Mouse (Mus musculus) gastrocnemius, postnatal 25 days (tissue): ENCODE measurements around the gene Atg7. TPM values are rescaled to one million over a fixed set of nuclear protein-coding genes. Genes with fewer than 3 reads are reported as not detected.
"Not testable (repeated sequence)": the region's sequence is repeated elsewhere in the genome, so short reads cannot be mapped to it uniquely, and the experiment has no call there.

Source experiments
- DNase-seq: peaks from one replicate; pipeline ENCODE4 v3.0.0; 2022
- total RNA-seq, 2 experiments: library from RNA; stranded (reverse); gene quantifications; 1 replicate in 1 of 2; 2 replicates in 1 of 2; pipeline ENCODE4 v1.2.3; 2021

The Atg7 gene
- total RNA-seq, 2 experiments from 2014 or later: 5.6 to 6.5 TPM

DNA sequence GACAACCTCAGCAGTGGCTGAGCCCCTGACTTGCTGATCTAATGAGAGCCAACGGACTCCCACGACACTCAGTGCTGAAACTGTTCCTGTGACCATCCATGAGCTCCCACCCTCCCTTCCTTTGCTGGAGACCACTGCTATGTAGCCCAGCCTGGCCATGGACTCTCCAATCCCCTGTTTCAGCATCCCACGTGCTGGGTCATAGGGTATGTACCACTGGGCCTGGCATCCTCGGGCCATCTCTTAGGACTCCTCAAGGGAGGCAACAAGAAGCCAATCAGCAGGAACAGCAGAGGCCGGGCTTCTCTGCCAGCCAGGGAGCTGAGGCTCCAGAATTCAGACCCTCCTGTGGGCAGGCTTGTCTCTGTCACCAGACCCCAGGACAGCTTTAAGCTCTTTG lies 239.3 kb downstream of the Atg7 start:
- no peak for DNase-seq

DNA sequence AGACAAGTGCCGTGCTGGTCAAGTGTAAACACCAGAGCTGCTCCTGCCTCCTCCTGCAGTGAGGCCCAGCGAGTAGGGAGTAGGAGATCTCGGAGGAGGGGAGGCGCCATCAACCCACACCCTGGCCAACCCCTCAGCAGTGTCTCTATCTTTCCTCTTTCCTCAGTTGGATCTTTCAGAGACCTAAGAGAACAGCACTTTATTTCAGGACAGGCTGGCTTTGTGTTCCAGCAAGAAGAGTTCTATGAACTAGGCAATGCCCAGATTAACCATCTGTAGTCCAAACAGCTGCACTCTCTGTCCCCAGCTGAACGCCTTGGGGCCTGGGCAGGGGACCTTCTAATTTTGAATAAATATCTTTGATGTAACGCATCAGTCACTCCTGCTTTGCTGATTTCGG lies 239.8 kb downstream of the Atg7 start:
- DNase-seq: no peak

DNA sequence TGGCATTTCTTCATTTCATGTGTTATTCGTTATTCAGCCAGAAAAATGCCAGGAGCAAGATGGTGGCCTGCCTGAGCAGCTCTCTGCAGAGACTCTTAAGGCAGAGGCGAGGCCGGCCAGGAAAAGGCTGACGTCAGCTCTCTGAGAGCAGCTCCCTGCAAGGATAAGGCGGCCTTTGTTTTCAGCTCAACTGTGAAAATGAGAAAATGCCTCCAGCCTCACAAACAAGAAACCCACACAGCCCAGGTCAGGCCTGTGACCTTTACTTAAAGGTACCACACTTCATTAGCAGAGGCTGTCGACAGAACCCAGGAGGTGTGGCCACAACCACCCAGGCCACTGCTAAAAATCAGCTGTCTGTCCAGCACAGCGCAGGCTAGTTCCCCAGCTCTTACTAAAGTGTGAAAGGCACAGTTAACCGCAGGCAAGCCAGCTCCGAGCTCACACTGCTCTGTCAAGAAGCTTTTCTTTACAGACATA lies 240.4 kb downstream of the Atg7 start:
- DNase-seq: peak; percentile 57

DNA sequence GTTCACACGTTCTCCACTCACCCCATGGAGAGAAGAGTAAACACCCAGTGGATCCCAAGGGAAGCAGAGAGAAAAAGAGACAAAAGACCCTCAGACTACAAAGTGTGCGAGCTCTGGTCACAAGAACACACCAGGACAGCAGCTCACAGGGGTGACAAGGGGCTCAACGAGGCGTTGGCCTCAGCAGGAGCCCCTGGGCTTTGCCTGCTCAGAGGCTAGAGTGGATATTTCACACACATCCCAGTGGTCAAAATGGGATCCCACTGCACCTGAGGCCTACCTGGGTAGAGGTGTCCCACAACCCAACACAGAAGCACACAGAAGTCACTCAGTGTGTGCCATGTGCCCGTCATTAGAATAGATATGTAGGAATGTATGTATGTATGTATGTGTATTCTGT lies 242.2 kb downstream of the Atg7 start:
- DNase-seq: no peak

DNA sequence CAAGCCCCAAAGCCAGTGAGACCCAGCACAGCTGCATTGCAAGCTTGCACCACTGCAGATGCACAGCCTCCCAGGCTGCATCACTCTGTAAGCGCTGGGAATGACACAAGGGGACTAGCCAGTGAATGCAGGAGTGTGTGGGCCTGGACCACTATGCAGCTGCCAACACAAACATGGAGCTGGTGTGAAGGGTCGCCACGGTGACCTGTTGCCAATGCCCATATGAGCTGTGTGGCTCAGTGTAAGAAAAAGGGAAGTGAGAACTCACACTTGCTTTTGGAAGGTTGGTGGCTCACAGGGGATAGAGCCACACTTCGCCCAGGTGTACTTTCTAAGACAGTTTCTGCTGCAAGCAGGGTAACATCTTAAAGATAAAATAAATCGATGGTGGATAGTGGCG lies 243.1 kb downstream of the Atg7 start:
- DNase-seq: no peak

DNA sequence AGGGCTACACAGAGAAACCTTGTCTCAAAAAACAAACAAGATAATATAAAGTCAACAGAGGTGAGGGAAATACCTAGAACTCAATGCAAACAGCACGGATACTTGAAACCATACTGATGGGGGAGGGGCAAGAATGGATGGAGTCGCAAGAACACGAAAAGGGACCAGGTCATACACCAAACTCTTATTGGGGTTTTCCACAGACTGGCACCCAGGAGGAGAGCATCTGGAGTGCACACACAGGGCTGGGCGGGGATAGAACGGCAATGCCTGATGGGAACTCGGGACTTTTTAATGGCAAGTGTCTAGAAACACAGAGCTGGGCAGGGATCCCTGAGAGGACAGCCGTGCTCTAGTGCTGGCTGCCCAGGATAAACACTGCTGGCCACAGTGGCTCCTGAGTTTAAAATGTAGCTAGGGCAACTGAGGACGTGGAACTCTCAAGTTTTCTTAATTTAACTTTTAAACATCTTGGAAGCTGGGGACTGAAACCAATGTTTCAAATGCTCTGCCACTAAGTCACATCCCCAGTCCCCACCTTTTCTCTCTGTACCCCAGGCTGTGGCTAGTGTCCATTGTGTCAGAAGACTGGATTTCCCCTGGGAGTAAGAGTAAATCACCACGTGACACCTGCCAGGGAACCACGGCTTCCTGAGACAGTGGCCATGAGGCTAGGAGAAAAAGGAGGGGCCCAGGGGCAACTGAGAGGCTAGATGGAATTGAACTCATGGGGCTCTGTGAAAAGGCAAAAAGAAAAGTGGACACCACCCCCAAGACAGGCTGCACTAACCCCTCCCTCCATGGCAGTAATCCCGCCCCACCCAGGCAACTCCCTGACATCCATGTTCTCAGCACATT lies 243.8 kb downstream of the Atg7 start:
- DNase-seq: no peak

- DNase-seq: peak; percentile 84
These were observed 246.0 kb downstream of the Atg7 start for GRCm38 (mm10) chr6:114888922-114889321.

DNA sequence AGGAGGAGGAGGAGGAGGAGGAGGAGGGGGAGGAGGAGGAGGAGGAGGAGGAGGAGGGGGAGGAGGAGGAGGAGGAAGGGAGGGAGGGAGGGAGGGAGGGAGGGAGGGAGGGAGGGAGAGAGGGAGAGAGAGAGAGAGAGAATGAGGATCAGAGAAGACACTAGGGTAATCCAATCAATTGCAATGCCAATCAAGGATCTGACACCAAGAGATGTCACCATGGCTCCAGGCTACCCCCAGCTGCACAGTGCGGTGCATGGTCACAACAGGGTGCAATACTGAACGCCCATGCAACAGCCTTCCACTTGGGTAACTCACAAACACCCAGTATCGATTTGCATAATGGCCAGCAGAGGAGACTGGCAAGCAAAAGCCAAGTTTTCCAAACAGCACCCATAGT lies 247.1 kb downstream of the Atg7 start:
- DNase-seq: not testable (repeated sequence)

GRCm38 (mm10) chr6:114890411-114891115 lies 247.7 kb downstream of the Atg7 start:
- DNase-seq: peak; percentile 79

DNA sequence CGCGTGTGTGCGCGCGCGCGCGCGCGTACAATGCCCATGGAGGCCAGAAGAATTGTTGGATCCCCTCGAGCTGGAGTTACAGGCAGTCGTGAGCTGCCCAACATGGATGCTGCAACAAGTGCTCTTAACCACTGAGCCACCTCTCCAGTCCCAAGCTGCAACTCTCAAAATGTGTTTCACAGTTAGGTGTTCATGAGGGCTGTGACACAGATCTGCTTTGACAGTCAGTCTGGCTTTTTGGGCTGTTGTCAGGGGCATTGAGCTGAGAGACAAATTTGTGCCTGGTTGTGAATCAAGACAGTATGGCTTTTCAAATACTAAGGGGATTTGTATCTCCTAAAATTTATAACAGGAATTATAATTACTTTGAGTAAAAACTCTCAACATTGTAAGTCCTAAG lies 248.4 kb downstream of the Atg7 start:
- DNase-seq: no peak

DNA sequence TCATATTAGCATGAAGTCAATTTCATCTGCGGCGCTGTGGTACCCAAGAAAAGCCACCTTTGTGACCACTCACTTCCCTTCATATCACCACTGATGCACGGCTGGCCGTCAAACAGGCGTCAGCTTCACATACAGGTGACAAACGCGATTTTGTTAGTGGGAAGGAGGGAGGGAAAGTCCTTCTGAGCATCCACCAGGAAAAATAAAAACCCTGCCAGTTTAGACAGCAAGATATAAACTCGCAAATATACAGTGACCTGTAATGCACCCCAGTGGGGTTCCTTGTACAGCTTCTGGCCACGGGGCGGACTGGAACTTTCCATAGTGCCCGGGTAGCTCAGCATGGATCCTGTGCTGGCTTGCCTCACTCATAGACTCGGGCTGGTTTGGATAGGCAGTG lies 248.9 kb downstream of the Atg7 start:
- DNase-seq: no peak

DNA sequence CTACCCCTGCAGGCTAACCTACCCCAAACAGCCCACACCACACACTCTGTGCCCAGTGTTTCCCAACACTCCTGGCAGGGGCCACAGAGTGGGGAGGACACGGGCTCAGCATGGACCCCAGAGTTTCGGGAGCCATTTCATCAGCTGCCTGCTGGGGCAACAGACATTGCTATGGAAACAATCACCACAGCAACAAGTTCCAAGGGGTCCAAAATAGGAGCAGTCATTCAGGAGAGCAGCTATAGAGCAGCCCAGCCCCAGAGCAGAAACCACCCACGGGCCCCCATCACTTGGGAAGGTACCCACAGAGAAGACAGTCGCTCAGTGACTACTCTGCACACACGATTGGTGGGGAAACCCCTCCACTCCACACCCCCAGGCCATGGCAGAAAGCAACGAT lies 249.5 kb downstream of the Atg7 start:
- peak; percentile 40 for DNase-seq

- DNase-seq: peak; percentile 82
These were observed 250.7 kb downstream of the Atg7 start for GRCm38 (mm10) chr6:114893427-114894209.

- DNase-seq: no peak
These were observed 251.7 kb downstream of the Atg7 start for GRCm38 (mm10) chr6:114894548-114895106.

DNA sequence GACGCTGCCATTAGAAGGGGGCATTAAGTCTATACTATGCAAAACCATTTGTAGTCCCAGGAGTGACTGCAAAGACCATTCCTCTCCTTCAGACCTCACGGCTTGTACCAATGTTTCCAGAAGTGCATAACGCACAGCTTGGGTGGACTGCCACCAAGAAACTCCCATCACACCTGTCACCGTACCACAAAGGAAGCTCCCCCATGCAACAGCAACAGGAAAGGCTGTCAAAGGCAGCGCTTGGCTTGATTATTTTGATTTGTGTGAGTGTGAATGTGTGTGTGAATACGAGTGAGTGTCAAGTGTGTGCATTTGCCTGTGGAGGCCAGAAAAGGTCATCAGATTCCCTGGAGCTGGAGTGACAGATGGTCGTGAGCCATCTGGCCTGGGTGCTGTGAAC lies 252.3 kb downstream of the Atg7 start:
- DNase-seq: no peak

GRCm38 (mm10) chr6:114896281-114896680 lies 253.4 kb downstream of the Atg7 start:
- no peak for DNase-seq

- DNase-seq: no peak
These were observed 256.1 kb downstream of the Atg7 start for GRCm38 (mm10) chr6:114898949-114899348.

DNA sequence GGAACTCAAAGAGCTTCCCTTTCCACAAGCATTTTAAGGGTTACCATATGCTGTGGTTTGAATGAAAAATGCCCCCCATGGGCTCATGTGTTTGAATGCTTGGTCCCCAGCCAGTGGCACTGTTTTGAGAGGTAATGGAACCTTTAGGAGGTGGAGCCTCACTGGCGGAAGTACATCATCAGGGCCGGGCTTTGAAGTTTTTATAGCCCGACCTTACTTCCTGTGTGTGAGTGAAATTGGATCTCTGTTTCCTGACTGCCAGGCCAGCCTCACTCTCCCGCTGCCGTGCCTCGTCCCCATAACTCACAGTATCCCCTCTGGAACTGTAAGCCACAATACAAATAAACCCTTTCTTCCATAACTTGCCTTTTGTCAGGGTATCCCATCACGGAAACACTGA lies 256.8 kb downstream of the Atg7 start:
- DNase-seq: no peak

- DNase-seq: no peak
These were observed 257.3 kb downstream of the Atg7 start for GRCm38 (mm10) chr6:114900194-114900593.

DNA sequence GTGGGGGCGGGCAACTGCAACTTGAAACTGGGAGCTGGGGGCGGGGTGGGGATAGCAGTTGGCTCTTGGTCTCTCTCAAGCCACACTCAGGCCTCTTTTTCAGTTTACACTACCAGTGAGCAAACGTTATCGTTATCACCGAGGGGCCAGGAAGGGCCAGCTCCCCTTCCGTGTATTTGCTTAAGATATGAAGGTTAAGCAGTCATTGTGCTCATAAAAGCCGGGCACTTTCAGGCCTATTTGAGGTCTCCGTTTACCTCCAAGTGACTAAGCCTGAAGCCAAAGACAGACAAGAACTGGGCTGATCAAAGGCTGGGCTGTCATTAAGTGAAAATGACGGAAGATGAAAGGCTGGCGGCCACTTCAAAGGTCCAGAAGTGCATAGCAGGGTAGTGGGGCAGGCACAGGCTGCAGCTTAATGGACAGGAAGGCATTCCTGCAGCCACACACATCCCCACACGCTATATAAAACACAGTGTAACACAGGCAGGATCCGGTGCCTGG lies 258.5 kb downstream of the Atg7 start:
- no peak for DNase-seq

DNA sequence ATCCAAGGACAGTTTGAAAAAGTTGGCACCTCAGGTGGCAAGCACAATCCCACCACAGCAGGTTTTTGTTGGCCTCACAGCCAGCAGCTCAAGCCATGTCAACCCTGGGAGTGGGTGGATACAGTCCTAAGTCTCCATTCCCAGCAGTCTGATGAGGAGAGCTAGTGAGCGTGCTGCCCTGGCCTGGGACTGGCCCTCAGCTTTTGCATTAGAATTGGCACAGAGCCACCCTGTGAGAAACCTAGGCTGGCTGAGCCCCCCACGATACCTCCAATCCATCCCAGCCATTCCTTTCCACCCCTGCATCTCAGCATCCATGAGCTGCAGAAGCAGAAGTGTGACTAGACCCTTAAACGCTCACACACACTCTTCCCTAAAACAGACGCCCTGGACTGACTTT lies 259.0 kb downstream of the Atg7 start:
- no peak for DNase-seq

DNA sequence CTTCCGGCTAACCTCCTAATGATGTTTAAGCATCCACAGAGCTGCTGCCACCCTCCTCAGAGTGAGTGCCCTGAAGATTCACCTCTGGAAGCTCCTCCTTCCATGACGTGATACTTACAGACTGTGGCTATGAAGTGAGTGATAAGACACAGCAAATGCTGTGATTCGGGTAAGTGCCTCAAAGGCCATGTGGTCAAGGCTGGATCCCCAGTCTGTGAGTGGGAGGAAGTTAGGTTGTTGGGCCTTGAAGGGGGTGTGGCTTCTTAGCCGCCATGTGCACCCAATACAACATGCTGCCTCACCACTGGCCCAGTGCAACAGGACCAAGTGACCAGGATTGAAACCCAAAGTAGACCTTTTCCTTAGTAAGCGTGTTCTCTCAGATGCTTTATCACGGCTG lies 261.3 kb downstream of the Atg7 start:
- DNase-seq: no peak
